In genomic region chr4:63186281-63186870, GRCm38 (mm10) we compare ENCODE assay signal across 8 mouse cellular contexts. TPM values are rescaled to one million over a fixed set of nuclear protein-coding genes. Genes with fewer than 3 reads are reported as not detected.
A peak's percentile ranks its signal among the peaks of the same experiment; 100 is the strongest.
DNase-seq lines count a peak whose midpoint lies in the region; ATAC-seq lines count a peak whose summit lies in the region.

No protein-coding gene starts in this region.

- no peak for ATAC-seq in embryonic facial prominence, embryonic 12.5 days (ENCODE audit: insufficient number of reproducible peaks, insufficient read depth, low FRiP score, low TSS enrichment)
- ATAC-seq in forebrain, embryonic 14.5 days: peak; percentile 60
- ATAC-seq in megakaryocyte progenitor cell, adult 5-6 weeks (replicated peaks; ENCODE audit: poor library complexity): 0 out of 2 replicates have a peak, but pooled peaks have one; percentile 14

- no peaks in the 10 kb centered on the region for H3K9me3 ChIP-seq in embryonic facial prominence, embryonic 12.5 days
- H3K9me3 ChIP-seq in forebrain, embryonic 14.5 days (replicated peaks; ENCODE audit: control insufficient read depth, low read length): no peaks in the 10 kb centered on the region
- H3K9me3 ChIP-seq in limb, embryonic 10.5 days (replicated peaks): no peaks in the 10 kb centered on the region

- 49% methylated on average over 21 of the region's 21 CpGs for WGBS in embryonic facial prominence, embryonic 12.5 days
- WGBS in forebrain, embryonic 14.5 days: 11% methylated on average over 21 of the region's 21 CpGs
- WGBS in limb, embryonic 10.5 days: 75% methylated on average over 21 of the region's 21 CpGs

- H3K4me2 ChIP-seq in embryonic facial prominence, embryonic 12.5 days (replicated peaks): no peak overlapping the region
- no peak overlapping the region for H3K4me2 ChIP-seq in forebrain, embryonic 14.5 days (ENCODE audit: low read length)

- peak; percentile 40 for DNase-seq in forebrain, embryonic 14.5 days (ENCODE audit: low spot score)
- peak; percentile 44 for DNase-seq in limb, embryonic 10.5 days (ENCODE audit: low spot score)
- no peak for DNase-seq in cerebellum, postnatal 14 days
- DNase-seq in T-cell, adult 2 months (ENCODE audit: low spot score): no peak
- no peak for DNase-seq in spleen, adult 18-20 months
- no peak for DNase-seq in right cerebral cortex, postnatal 14 days

- H3K9ac ChIP-seq in embryonic facial prominence, embryonic 12.5 days: no peak overlapping the region
- no peak overlapping the region for H3K9ac ChIP-seq in forebrain, embryonic 14.5 days (ENCODE audit: low read length)

- no peaks in the 10 kb centered on the region for H3K36me3 ChIP-seq in embryonic facial prominence, embryonic 12.5 days
- no peaks in the 10 kb centered on the region for H3K36me3 ChIP-seq in forebrain, embryonic 14.5 days (ENCODE audit: control insufficient read depth, insufficient read depth, low read length)
- no peaks in the 10 kb centered on the region for H3K36me3 ChIP-seq in limb, embryonic 10.5 days

- H3K27ac ChIP-seq in embryonic facial prominence, embryonic 12.5 days: peak overlapping the region; percentile 81
- no peak overlapping the region for H3K27ac ChIP-seq in forebrain, embryonic 14.5 days (ENCODE audit: low read depth, low read length)
- H3K27ac ChIP-seq in limb, embryonic 10.5 days: peak overlapping the region; percentile 71

- peaks cover 17% of the 10 kb centered on the region for H3K4me1 ChIP-seq in embryonic facial prominence, embryonic 12.5 days
- H3K4me1 ChIP-seq in forebrain, embryonic 14.5 days (ENCODE audit: control insufficient read depth, insufficient read depth, low read length): no peaks in the 10 kb centered on the region
- H3K4me1 ChIP-seq in limb, embryonic 10.5 days: peaks cover 14% of the 10 kb centered on the region

- no peak overlapping the region for H3K4me3 ChIP-seq in embryonic facial prominence, embryonic 12.5 days
- no peak overlapping the region for H3K4me3 ChIP-seq in forebrain, embryonic 14.5 days (ENCODE audit: low read depth, low read length)
- no peak overlapping the region for H3K4me3 ChIP-seq in limb, embryonic 10.5 days

- no peaks in the 10 kb centered on the region for H3K27me3 ChIP-seq in embryonic facial prominence, embryonic 12.5 days
- H3K27me3 ChIP-seq in forebrain, embryonic 14.5 days (replicated peaks; ENCODE audit: control insufficient read depth, insufficient read depth, low read length): no peaks in the 10 kb centered on the region
- 0 out of 2 replicates have a peak, but pooled peaks cover 3% of the 10 kb centered on the region for H3K27me3 ChIP-seq in limb, embryonic 10.5 days (ENCODE audit: low read depth, poor library complexity, severe bottlenecking)

RNA-seq across cellular contexts. Expression of gene Kif12, which starts 14.4 kb away (rescaled TPM):
- 0.06 TPM in 1 of 2 replicates, not detected in the other for polyA plus RNA-seq in embryonic facial prominence, embryonic 12.5 days (2016; fragmentation: Nextera tagmentation; extraction: Ambion mirVana)
- not detected in 2 replicates for polyA plus RNA-seq in forebrain, embryonic 14.5 days (2014; fragmentation: Nextera tagmentation; extraction: Ambion mirVana)
- 0.08 and 0.29 TPM in 2 replicates for polyA plus RNA-seq in limb, embryonic 10.5 days (2016; fragmentation: Nextera tagmentation; extraction: Ambion mirVana)
- total RNA-seq in megakaryocyte progenitor cell, adult 5-6 weeks (2015): not detected in 2 replicates
- not detected in 2 replicates for total RNA-seq in megakaryocyte progenitor cell, adult 5-6 weeks (2017)

RNA-seq across cellular contexts. Expression of gene Col27a1, which starts 27.4 kb away (rescaled TPM):
- 19.3 and 21.8 TPM in 2 replicates for polyA plus RNA-seq in embryonic facial prominence, embryonic 12.5 days (2016; fragmentation: Nextera tagmentation; extraction: Ambion mirVana)
- polyA plus RNA-seq in forebrain, embryonic 14.5 days (2014; fragmentation: Nextera tagmentation; extraction: Ambion mirVana): 0.57 and 1.0 TPM in 2 replicates
- 7.4 and 9.4 TPM in 2 replicates for polyA plus RNA-seq in limb, embryonic 10.5 days (2016; fragmentation: Nextera tagmentation; extraction: Ambion mirVana)
- 0.07 and 0.15 TPM in 2 replicates for total RNA-seq in megakaryocyte progenitor cell, adult 5-6 weeks (2015)
- 0.10 and 0.29 TPM in 2 replicates for total RNA-seq in megakaryocyte progenitor cell, adult 5-6 weeks (2017)

RNA-seq across cellular contexts. Expression of gene Ambp, which starts 31.8 kb away (rescaled TPM):
- 0.47 and 0.55 TPM in 2 replicates for polyA plus RNA-seq in embryonic facial prominence, embryonic 12.5 days (2016; fragmentation: Nextera tagmentation; extraction: Ambion mirVana)
- not detected in 2 replicates for polyA plus RNA-seq in forebrain, embryonic 14.5 days (2014; fragmentation: Nextera tagmentation; extraction: Ambion mirVana)
- polyA plus RNA-seq in limb, embryonic 10.5 days (2016; fragmentation: Nextera tagmentation; extraction: Ambion mirVana): 0.19 and 0.35 TPM in 2 replicates
- not detected in 2 replicates for total RNA-seq in megakaryocyte progenitor cell, adult 5-6 weeks (2015)
- 0.33 TPM in 1 of 2 replicates, not detected in the other for total RNA-seq in megakaryocyte progenitor cell, adult 5-6 weeks (2017)

Comparison
In these comparisons a context has a peak if more than half of its experiments do, and no peak if none do; other contexts are left out.
1. DNase-seq: peak in forebrain, embryonic 14.5 days (single experiment) and limb, embryonic 10.5 days (single experiment); none in cerebellum, postnatal 14 days (0 of 2), T-cell, adult 2 months (single experiment), spleen, adult 18-20 months (0 of 2) and right cerebral cortex, postnatal 14 days (single experiment).